Mouse (Mus musculus) splenic B cell, adult 2 months (primary cell): ENCODE measurements around the gene Pcnx.
A peak's percentile ranks its signal among the peaks of the same experiment; 100 is the strongest.

Source experiments
- DNase-seq: peaks from one replicate; pipeline ENCODE4 v3.0.0-alpha.2; 2011; ENCODE audit warnings: low read depth, low spot score
- H3K27me3 ChIP-seq: 2 replicates; pipeline ENCODE4 v1.6.1; 2012; ENCODE audit warnings: mild to moderate bottlenecking, low read length, moderate library complexity, mixed read lengths; ENCODE audit not compliant: control insufficient read depth, poor library complexity, insufficient read depth, severe bottlenecking
- H3K36me3 ChIP-seq: 2 replicates; pipeline ENCODE4 v1.6.1; 2012; ENCODE audit warnings: mild to moderate bottlenecking, low read length, moderate library complexity, mixed read lengths; ENCODE audit not compliant: control insufficient read depth, poor library complexity, insufficient read depth, severe bottlenecking

The Pcnx gene

GRCm38 (mm10) chr12:81905865-81906264 is 46.0 kb downstream of the Pcnx start:
- DNase-seq: no peak
- H3K27me3 ChIP-seq: no peaks in the 10 kb centered on the region
- peaks cover 2% of the 10 kb centered on the region; the same call in 1 of the 2 replicates for H3K36me3 ChIP-seq

GRCm38 (mm10) chr12:81907741-81908357 is 48.0 kb downstream of the Pcnx start:
- peaks cover 2% of the 10 kb centered on the region; the same call in 1 of the 2 replicates for H3K36me3 ChIP-seq

GRCm38 (mm10) chr12:81910439-81910838 is 50.6 kb downstream of the Pcnx start:
- Histone ChIP-seq H3K36me3 (peaks cover 4% of the 10 kb centered on the region; the same call in 1 of the 2 replicates), H3K27me3 (no peaks in the 10 kb centered on the region)
- DNase-seq: no peak

More at GRCm38 (mm10) chr12:81907741-81908357, 48.0 kb downstream of the Pcnx start:
- no peaks in the 10 kb centered on the region for H3K27me3 ChIP-seq
- no peak for DNase-seq

- H3K36me3 ChIP-seq: peaks cover 1% of the 10 kb centered on the region; the same call in 1 of the 2 replicates
- peak; percentile 80 for DNase-seq
- no peaks in the 10 kb centered on the region for H3K27me3 ChIP-seq
Measured at GRCm38 (mm10) chr12:81915176-81915950, 55.5 kb downstream of the Pcnx start.

- H3K27me3 ChIP-seq: no peaks in the 10 kb centered on the region
- no peak for DNase-seq
- peaks cover 1% of the 10 kb centered on the region; the same call in 1 of the 2 replicates for H3K36me3 ChIP-seq
Measured at GRCm38 (mm10) chr12:81918346-81918745, 58.5 kb downstream of the Pcnx start.

- no peak for DNase-seq
- Histone ChIP-seq H3K27me3 (no peaks in the 10 kb centered on the region), H3K36me3 (no peaks in the 10 kb centered on the region; the same call in 1 of the 2 replicates)
Measured at GRCm38 (mm10) chr12:81918886-81919285, 59.1 kb downstream of the Pcnx start.

- DNase-seq: no peak
- no peaks in the 10 kb centered on the region; the same call in 1 of the 2 replicates for H3K36me3 ChIP-seq
- no peaks in the 10 kb centered on the region for H3K27me3 ChIP-seq
Measured at GRCm38 (mm10) chr12:81920027-81920426, 60.2 kb downstream of the Pcnx start.

- H3K36me3 ChIP-seq: no peaks in the 10 kb centered on the region; the same call in 1 of the 2 replicates
Measured at GRCm38 (mm10) chr12:81920614-81921013, 60.8 kb downstream of the Pcnx start.

GRCm38 (mm10) chr12:81921785-81922184 is 62.0 kb downstream of the Pcnx start:
- DNase-seq: no peak
- H3K27me3 ChIP-seq: no peaks in the 10 kb centered on the region
- H3K36me3 ChIP-seq: no peaks in the 10 kb centered on the region; the same call in 1 of the 2 replicates

More at GRCm38 (mm10) chr12:81920614-81921013, 60.8 kb downstream of the Pcnx start:
- H3K27me3 ChIP-seq: no peaks in the 10 kb centered on the region
- DNase-seq: no peak

GRCm38 (mm10) chr12:81922838-81923237 is 63.0 kb downstream of the Pcnx start:
- Histone ChIP-seq H3K36me3 (no peaks in the 10 kb centered on the region; the same call in 1 of the 2 replicates), H3K27me3 (no peaks in the 10 kb centered on the region)
- no peak for DNase-seq

- H3K36me3 ChIP-seq: no peaks in the 10 kb centered on the region
- no peaks in the 10 kb centered on the region for H3K27me3 ChIP-seq
- no peak for DNase-seq
Measured at GRCm38 (mm10) chr12:81927163-81927562, 67.3 kb downstream of the Pcnx start.

GRCm38 (mm10) chr12:81927643-81928381 is 68.0 kb downstream of the Pcnx start:
- H3K36me3 ChIP-seq: no peaks in the 10 kb centered on the region
- no peaks in the 10 kb centered on the region for H3K27me3 ChIP-seq
- peak; percentile 4 for DNase-seq

GRCm38 (mm10) chr12:81928382-81928770 is 68.6 kb downstream of the Pcnx start:
- Histone ChIP-seq H3K36me3 (no peaks in the 10 kb centered on the region), H3K27me3 (no peaks in the 10 kb centered on the region)
- DNase-seq: no peak

- Histone ChIP-seq H3K36me3 (no peaks in the 10 kb centered on the region), H3K27me3 (no peaks in the 10 kb centered on the region)
- no peak for DNase-seq
Measured at GRCm38 (mm10) chr12:81932015-81932414, 72.2 kb downstream of the Pcnx start.

GRCm38 (mm10) chr12:81933430-81933829 is 73.6 kb downstream of the Pcnx start:
- DNase-seq: no peak

More at GRCm38 (mm10) chr12:81933430-81933829, 73.6 kb downstream of the Pcnx start:
- Histone ChIP-seq H3K27me3 (no peaks in the 10 kb centered on the region), H3K36me3 (no peaks in the 10 kb centered on the region)
